Mouse (Mus musculus) intestine, embryonic 15.5 days (tissue): ENCODE measurements around the gene Gria4. TPM values are rescaled to one million over a fixed set of nuclear protein-coding genes. Genes with fewer than 3 reads are reported as not detected.

Source experiments
- ATAC-seq: fragments of 200-750 bp; cut with Nextera tagmentation; 2 replicates; pipeline ENCODE4 v1.8.0; 2017; ENCODE audit warnings: moderate TSS enrichment, moderate library complexity
- H3K27ac ChIP-seq: fragments of 300-500 bp; sonication (generic); 2 replicates; pipeline ENCODE4 v1.5.1; 2015; ENCODE audit warnings: mild to moderate bottlenecking, inconsistent platforms
- H3K27me3 ChIP-seq: fragments of 300-500 bp; sonication (generic); replicated peaks from 2 replicates; pipeline ENCODE4 v1.6.1; 2015; ENCODE audit warnings: inconsistent platforms
- H3K36me3 ChIP-seq: fragments of 300-500 bp; sonication (generic); 2 replicates; pipeline ENCODE4 v1.6.1; 2015; ENCODE audit warnings: inconsistent platforms
- H3K4me1 ChIP-seq: fragments of 300-500 bp; sonication (generic); replicated peaks from 2 replicates; pipeline ENCODE4 v1.6.1; 2015; ENCODE audit warnings: inconsistent platforms
- H3K4me2 ChIP-seq: fragments of 300-500 bp; sonication (generic); replicated peaks from 2 replicates; pipeline ENCODE4 v1.6.1; 2015; ENCODE audit warnings: mild to moderate bottlenecking, inconsistent platforms
- H3K4me3 ChIP-seq: fragments of 300-500 bp; sonication (generic); replicated peaks from 2 replicates; pipeline ENCODE4 v1.5.1; 2015; ENCODE audit warnings: inconsistent platforms
- H3K9ac ChIP-seq: fragments of 300-500 bp; sonication (generic); 2 replicates; pipeline ENCODE4 v1.6.1; 2015; ENCODE audit warnings: inconsistent platforms
- H3K9me3 ChIP-seq: fragments of 300-500 bp; sonication (generic); 2 replicates; pipeline ENCODE4 v1.6.1; 2016; ENCODE audit warnings: inconsistent platforms
- WGBS: fragments of 180-500 bp; shearing (Covaris S2); methylation state at CpG from one replicate; pipeline ENCODE4 v1.1.7; 2015; 5-methylcytosine and 5-hydroxymethylcytosine counted together
- polyA plus RNA-seq: library from polyadenylated mRNA; unstranded; fragments of >200 nt; fragmentation: Nextera tagmentation; extraction: Ambion mirVana; gene quantifications from 2 replicates; pipeline ENCODE4 v1.2.1, GENCODE M21; 2015

Gene Gria4
- polyA plus RNA-seq, 1 experiment from 2014 or later = 5.0 TPM

DNA sequence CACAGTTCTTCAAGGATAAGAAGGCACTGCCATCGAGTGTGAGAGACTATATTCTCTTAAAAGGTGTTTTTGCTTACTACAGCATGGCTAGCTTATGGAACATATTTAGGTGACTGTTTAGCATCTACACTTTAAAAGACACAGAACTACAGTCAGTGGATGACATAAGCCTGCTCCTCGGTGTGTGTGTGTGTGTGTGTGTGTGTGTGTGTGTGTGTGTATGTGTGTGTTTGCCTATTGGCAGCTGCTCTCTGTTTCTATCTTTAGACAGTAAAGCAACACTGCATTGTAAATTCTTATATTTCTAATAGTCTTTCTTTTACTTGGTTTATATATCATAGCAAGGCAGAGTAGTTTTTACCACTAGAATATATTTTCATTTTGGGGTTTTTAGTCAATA is 130.3 kb downstream of the Gria4 start:
- Histone ChIP-seq H3K4me3 (no peak overlapping the region), H3K9ac (no peak overlapping the region), H3K9me3 (no peaks in the 10 kb centered on the region), H3K4me1 (no peaks in the 10 kb centered on the region), H3K27ac (no peak overlapping the region), H3K27me3 (no peaks in the 10 kb centered on the region), H3K36me3 (no peaks in the 10 kb centered on the region), H3K4me2 (no peak overlapping the region)
- 67% methylated on average over 2 of the region's 2 CpGs for WGBS
- ATAC-seq = no peak

DNA sequence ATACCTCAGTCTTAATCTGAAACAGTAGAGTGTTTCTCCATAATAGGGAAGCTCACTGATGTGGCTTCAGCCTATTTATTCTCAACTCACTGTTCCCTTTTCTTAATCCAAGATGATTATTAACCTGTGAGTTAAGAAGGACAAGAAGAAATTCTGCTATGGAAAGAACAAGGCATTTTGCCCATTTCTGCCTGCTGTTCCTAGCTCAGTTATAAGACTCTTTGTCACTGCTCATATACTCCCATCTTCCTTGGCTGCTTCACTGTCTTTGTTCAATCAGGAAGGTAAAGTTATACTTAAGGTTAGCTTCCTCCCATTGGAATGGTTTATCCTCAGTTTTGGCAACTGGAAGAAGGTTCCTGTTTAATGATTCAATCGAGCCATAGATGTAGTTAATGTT is 133.6 kb downstream of the Gria4 start:
- no peak overlapping the region for H3K9ac ChIP-seq
- no peak for ATAC-seq

DNA sequence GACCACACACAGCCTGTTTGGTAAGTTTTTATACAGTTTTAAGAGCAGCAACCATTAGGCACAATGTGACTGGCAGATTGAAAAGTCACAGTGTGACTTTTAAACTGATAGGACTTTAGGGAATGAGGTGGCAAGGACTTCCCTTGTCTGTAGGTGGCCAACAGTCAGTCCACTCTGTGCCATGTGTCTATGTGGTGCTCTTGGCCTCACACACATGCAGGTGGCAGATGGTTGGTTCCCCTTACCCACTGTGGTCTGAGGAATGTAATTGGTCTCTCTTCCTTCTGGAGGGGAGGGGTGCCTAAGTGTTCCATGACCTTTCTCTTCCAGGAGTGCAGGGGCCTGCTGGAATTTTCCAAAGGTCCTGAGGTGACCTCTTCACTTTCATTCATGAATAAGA is 137.1 kb downstream of the Gria4 start:
- H3K27me3 ChIP-seq = no peaks in the 10 kb centered on the region
- no peaks in the 10 kb centered on the region for H3K4me1 ChIP-seq
- no peak overlapping the region for H3K4me2 ChIP-seq
- H3K4me3 ChIP-seq = no peak overlapping the region
- H3K9ac ChIP-seq = no peak overlapping the region
- no peaks in the 10 kb centered on the region for H3K36me3 ChIP-seq
- no peak overlapping the region for H3K27ac ChIP-seq
- ATAC-seq = no peak
- H3K9me3 ChIP-seq = no peaks in the 10 kb centered on the region

More for the DNA sequence above, 133.6 kb downstream of the Gria4 start:
- no peaks in the 10 kb centered on the region for H3K4me1 ChIP-seq
- H3K9me3 ChIP-seq = no peaks in the 10 kb centered on the region
- H3K36me3 ChIP-seq = no peaks in the 10 kb centered on the region
- H3K27ac ChIP-seq = no peak overlapping the region
- no peaks in the 10 kb centered on the region for H3K27me3 ChIP-seq
- no peak overlapping the region for H3K4me2 ChIP-seq
- no peak overlapping the region for H3K4me3 ChIP-seq
- WGBS = 62% methylated on average over 1 of the region's 1 CpGs

DNA sequence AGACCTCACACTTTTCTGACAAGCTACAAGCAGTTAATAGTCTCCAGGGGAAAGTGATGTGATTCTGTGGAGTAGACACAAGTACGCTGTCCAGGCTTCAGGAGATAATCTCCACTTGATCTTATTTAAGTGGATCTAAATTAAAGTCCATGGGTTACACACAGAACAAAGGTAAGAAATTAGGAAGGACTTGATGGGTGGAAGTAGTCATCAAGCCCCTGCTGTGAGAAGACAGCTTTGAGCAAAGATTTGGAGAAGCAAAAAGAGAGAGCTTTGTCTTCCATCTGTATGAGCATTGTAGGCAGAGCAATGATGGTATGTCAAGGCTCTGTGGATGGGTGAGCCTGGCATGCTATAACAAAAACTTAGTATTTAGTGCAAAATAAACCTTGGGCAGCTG is 141.7 kb downstream of the Gria4 start:
- WGBS = 85% methylated on average over 1 of the region's 1 CpGs
- ATAC-seq = no peak

DNA sequence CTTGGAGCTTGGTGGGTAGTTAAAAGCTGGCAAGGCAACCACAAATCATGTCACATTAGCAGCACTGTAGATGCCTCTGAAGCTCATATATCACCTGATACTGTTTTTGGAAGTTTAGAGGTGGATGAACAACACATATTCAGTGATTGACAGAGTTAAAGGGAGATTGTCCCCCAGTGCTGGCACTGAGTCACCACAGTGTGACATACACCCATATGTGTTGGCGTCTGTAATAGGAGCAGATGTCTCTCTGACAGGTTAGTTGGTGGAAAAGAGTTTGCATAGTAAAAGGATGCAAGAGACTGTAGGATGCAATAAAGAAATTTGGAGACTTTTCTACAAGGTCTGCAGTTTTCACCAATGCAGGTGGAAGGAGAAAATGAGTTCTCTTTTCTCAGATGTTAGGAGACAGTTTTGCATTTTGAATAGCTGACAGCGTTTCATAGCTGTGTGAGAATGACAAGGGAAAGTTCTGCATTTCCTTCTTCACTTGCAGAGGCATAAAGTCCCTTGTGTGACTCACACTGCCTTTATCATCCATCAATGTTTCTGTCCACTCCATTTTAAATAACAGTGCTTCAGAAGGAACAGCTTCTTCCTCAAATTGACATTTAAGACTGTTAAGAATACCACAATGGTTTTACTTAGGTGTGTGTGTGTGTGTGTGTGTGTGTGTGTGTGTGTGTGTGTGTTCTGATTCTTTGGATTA is 156.7 kb downstream of the Gria4 start:
- 64% methylated on average over 2 of the region's 2 CpGs for WGBS

More for the DNA sequence above, 141.7 kb downstream of the Gria4 start:
- Histone ChIP-seq H3K9ac (no peak overlapping the region), H3K27ac (no peak overlapping the region), H3K9me3 (no peaks in the 10 kb centered on the region), H3K27me3 (no peaks in the 10 kb centered on the region), H3K36me3 (no peaks in the 10 kb centered on the region), H3K4me2 (no peak overlapping the region), H3K4me3 (no peak overlapping the region), H3K4me1 (no peaks in the 10 kb centered on the region)

DNA sequence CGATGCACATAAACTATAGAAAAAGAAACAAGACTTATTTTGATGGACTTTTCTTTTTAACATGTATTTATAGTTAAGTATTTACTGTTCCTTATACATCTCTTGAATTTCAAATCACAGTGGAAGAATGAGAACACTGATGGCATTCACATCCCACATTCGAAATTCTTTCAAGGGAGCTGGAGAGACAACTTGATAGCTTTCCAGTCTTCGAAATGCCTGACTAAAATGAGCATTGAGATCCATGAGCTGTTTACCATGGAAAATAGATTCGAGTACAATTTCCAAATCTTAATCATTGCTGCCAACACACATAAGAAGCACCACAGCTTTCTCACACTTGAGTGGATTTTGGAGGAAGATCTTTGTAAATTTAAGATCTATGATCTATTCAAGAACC is 164.1 kb downstream of the Gria4 start:
- Histone ChIP-seq H3K36me3 (no peaks in the 10 kb centered on the region), H3K4me2 (no peak overlapping the region), H3K27ac (no peak overlapping the region), H3K9ac (no peak overlapping the region), H3K27me3 (no peaks in the 10 kb centered on the region), H3K9me3 (no peaks in the 10 kb centered on the region), H3K4me3 (no peak overlapping the region), H3K4me1 (no peaks in the 10 kb centered on the region)
- WGBS = 82% methylated on average over 4 of the region's 4 CpGs
- no peak for ATAC-seq

More for the DNA sequence above, 156.7 kb downstream of the Gria4 start:
- Histone ChIP-seq H3K4me2 (no peak overlapping the region), H3K36me3 (no peaks in the 10 kb centered on the region), H3K27ac (no peak overlapping the region), H3K9ac (no peak overlapping the region), H3K4me1 (no peaks in the 10 kb centered on the region), H3K9me3 (no peaks in the 10 kb centered on the region), H3K27me3 (no peaks in the 10 kb centered on the region), H3K4me3 (no peak overlapping the region)
- ATAC-seq = no peak

DNA sequence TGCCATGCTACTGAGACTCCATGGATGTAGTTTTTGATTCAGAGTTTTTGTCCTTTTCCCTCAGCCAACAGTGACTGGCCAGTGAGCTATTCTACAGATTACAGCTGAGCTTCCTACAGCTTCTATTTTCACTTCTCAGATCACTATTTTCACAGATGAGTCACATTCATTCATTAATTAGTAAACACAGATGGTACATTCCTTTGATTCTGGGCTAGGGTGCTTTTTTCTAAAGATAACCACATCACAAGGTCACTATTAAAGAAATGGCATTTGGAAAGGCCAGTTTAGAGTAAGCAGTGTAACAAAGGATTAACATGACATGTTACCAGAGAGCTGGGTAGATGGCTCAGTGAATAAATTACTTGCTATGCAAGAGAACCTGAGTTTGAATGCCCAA is 180.7 kb downstream of the Gria4 start:
- Histone ChIP-seq H3K9ac (no peak overlapping the region), H3K4me3 (no peak overlapping the region)
- no peak for ATAC-seq

DNA sequence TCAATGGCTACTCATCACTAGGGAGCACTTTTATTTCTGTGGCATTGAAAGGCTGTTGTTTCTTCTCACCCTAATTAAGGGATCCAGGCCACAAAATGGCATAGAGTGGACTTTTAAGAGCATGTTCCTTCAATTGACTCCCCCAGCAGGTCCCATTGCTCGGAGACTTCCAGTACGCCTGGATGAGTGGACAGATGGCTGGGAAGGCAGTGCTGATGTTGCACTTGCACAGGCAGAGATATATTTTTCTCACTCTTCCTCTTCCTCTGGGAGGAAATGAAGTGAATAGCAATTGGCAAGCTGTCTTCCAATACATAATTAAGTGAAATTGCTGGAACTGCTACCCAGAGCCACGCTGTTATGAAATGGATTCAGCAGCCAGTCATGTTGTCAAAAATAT is 190.7 kb downstream of the Gria4 start:
- 79% methylated on average over 3 of the region's 3 CpGs for WGBS
- no peak for ATAC-seq
- Histone ChIP-seq H3K36me3 (no peaks in the 10 kb centered on the region), H3K9ac (no peak overlapping the region), H3K4me3 (no peak overlapping the region), H3K27ac (no peak overlapping the region), H3K4me2 (no peak overlapping the region), H3K27me3 (no peaks in the 10 kb centered on the region), H3K9me3 (no peaks in the 10 kb centered on the region), H3K4me1 (no peaks in the 10 kb centered on the region)

More for the DNA sequence above, 180.7 kb downstream of the Gria4 start:
- Histone ChIP-seq H3K36me3 (no peaks in the 10 kb centered on the region), H3K27ac (no peak overlapping the region), H3K27me3 (no peaks in the 10 kb centered on the region), H3K4me1 (no peaks in the 10 kb centered on the region), H3K4me2 (no peak overlapping the region), H3K9me3 (no peaks in the 10 kb centered on the region)

DNA sequence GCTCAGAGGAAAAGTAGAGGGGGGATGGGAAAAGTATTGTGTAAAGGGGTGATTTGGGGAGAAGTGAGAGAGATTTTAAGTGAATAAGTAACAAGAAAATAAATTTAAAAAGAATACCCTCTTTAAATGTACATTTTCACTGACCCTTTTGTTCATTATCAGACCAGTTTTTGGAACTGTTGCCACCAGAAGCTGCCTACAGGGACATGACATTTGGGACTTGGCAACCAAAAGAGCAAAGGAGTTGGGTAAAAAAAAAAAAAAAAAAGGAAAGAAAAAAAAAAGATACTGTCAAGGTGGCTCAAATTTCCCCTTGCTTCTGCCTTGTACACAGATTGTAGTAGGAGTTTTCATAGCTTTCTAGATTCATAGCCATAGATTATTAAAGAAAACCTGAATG is 191.8 kb downstream of the Gria4 start:
- Histone ChIP-seq H3K4me1 (no peaks in the 10 kb centered on the region), H3K36me3 (no peaks in the 10 kb centered on the region), H3K4me2 (no peak overlapping the region), H3K9me3 (no peaks in the 10 kb centered on the region), H3K27ac (no peak overlapping the region), H3K4me3 (no peak overlapping the region), H3K9ac (no peak overlapping the region), H3K27me3 (no peaks in the 10 kb centered on the region)
- ATAC-seq = no peak

DNA sequence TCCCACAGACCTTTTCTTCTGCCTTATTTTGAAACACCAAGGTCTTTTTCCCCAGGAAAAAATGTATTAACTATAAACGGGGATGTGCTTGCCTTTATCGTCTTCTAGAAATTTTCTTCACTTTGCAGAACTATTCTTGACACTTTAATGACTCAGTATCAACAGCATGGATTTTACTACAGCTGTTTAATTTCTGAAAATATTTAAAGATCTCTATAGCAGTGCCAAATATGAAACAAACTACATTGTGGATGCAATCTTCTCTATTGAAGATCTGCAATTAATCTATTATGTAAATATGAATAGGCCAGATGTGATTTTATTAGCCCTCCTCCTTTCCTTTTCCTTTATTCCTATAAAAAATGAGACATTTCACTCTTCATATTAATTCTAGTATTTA is 194.2 kb downstream of the Gria4 start:
- no peaks in the 10 kb centered on the region for H3K4me1 ChIP-seq
- H3K4me2 ChIP-seq = no peak overlapping the region
- no peak for ATAC-seq
- no peaks in the 10 kb centered on the region for H3K36me3 ChIP-seq
- H3K27me3 ChIP-seq = no peaks in the 10 kb centered on the region
- H3K9me3 ChIP-seq = no peaks in the 10 kb centered on the region
- no peak overlapping the region for H3K4me3 ChIP-seq
- 69% methylated on average over 2 of the region's 2 CpGs for WGBS
- no peak overlapping the region for H3K27ac ChIP-seq
- no peak overlapping the region for H3K9ac ChIP-seq

DNA sequence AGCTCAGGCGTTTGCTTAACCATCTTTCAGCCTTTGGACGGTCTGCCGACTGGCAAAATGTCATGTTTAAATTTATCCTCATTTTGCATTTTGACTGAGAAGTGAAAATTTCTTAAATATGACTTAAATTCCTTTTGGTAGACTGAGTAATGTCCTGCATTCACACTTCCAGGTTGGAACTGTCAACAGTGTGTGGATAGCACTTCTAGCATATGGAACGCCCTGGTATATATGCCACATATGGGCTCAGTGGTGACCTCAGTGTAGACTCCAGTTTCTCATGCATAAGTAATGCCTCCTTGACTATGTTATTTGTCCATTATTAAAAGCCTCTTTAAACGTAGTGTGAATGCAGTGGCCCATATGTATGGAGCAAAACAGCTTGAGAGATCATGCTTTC is 222.4 kb downstream of the Gria4 start:
- no peak overlapping the region for H3K4me3 ChIP-seq
- H3K9me3 ChIP-seq = no peaks in the 10 kb centered on the region
- H3K27ac ChIP-seq = no peak overlapping the region
- H3K4me2 ChIP-seq = no peak overlapping the region
- no peaks in the 10 kb centered on the region for H3K27me3 ChIP-seq
- ATAC-seq = no peak
- no peaks in the 10 kb centered on the region for H3K4me1 ChIP-seq
- WGBS = 79% methylated on average over 5 of the region's 5 CpGs
- no peak overlapping the region for H3K9ac ChIP-seq
- no peaks in the 10 kb centered on the region for H3K36me3 ChIP-seq

DNA sequence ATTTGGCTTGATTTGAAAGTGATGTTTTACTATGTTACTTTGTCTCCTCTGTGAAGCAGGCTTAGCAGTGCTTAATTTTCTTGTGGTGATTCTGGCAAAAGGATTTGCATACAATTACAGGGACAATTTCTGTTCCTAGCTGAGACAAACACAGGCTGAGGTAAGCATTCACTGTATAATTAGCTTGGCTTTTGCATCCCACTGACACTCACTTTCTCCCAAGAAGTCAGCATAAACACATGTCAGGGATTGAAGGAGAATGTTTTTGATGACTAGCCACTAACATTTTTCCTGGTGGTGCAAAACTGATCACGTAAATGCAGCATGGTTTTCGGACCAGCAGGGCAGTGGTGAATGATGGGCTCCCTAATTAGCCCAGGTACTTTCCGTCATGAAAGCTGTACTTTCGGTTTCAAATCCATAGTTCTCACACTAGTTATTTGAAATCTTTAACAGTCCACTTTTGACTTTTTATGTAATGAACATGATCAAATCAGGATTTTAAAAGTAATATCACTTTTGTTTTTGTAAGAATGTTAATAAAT is 240.5 kb downstream of the Gria4 start:
- ATAC-seq = no peak
- no peak overlapping the region for H3K27ac ChIP-seq
- H3K4me2 ChIP-seq = no peak overlapping the region
- H3K9me3 ChIP-seq = no peaks in the 10 kb centered on the region
- H3K9ac ChIP-seq = no peak overlapping the region
- no peaks in the 10 kb centered on the region for H3K27me3 ChIP-seq
- no peaks in the 10 kb centered on the region for H3K36me3 ChIP-seq
- 45% methylated on average over 4 of the region's 4 CpGs for whole genome bisulfite sequencing
- no peaks in the 10 kb centered on the region for H3K4me1 ChIP-seq
- H3K4me3 ChIP-seq = no peak overlapping the region

DNA sequence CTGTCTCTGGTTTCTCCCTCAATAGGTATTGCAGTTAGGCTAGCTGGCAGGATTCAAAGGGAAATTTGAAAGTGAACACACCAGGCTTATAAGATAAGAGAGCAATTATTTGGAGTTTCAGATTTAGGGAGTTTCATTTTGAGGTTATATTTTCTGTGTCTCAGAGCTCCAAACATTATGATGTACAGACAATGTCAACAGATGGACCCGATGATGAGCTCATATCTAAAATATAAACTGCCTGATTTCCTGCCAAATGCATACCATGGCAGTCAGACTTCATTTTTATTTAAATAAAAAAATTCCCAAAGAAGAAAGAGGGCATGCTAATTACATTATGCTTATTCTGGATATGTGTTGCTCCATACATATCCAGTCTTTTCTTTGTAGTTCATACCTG is 256.8 kb downstream of the Gria4 start:
- no peak for ATAC-seq
- Histone ChIP-seq H3K27me3 (no peaks in the 10 kb centered on the region), H3K27ac (no peak overlapping the region), H3K4me1 (no peaks in the 10 kb centered on the region), H3K9ac (no peak overlapping the region), H3K4me3 (no peak overlapping the region), H3K9me3 (no peaks in the 10 kb centered on the region), H3K4me2 (no peak overlapping the region), H3K36me3 (no peaks in the 10 kb centered on the region)
- WGBS = 61% methylated on average over 1 of the region's 1 CpGs
